Mouse (Mus musculus) limb, embryonic 11.5 days (tissue): Measurements from ENCODE around the gene Grhl1. TPM values are rescaled to one million over a fixed set of nuclear protein-coding genes. Genes with fewer than 3 reads are reported as not detected.

ENCODE experiments used
- ATAC-seq: fragments of 200-750 bp; cut with Nextera tagmentation; 2 replicates; pipeline ENCODE4 v1.8.0; 2017; ENCODE audit warnings: low read depth; ENCODE audit not compliant: insufficient number of reproducible peaks, low FRiP score, low TSS enrichment
- DNase-seq: peaks from one replicate; pipeline ENCODE4 v3.0.0-alpha.2; 2015; ENCODE audit warnings: low spot score
- H3K27ac ChIP-seq: fragments of 300-500 bp; sonication (generic); replicated peaks from 2 replicates; pipeline ENCODE4 v1.5.1; 2014; ENCODE audit warnings: low read depth, mild to moderate bottlenecking, low read length
- H3K27me3 ChIP-seq: fragments of 300-500 bp; sonication (generic); 2 replicates; pipeline ENCODE4 v1.6.1; 2014; ENCODE audit warnings: mild to moderate bottlenecking, low read length, mixed read lengths; ENCODE audit not compliant: control insufficient read depth, insufficient read depth
- H3K36me3 ChIP-seq: fragments of 300-500 bp; sonication (generic); 2 replicates; pipeline ENCODE4 v1.6.1; 2014; ENCODE audit warnings: mild to moderate bottlenecking, low read length, moderate library complexity, mixed read lengths; ENCODE audit not compliant: control insufficient read depth, insufficient read depth
- H3K4me1 ChIP-seq: fragments of 300-500 bp; sonication (generic); 2 replicates; pipeline ENCODE4 v1.6.1; 2014; ENCODE audit warnings: low read length, mixed read lengths; ENCODE audit not compliant: control insufficient read depth, insufficient read depth
- H3K4me2 ChIP-seq: fragments of 300-500 bp; sonication (generic); 2 replicates; pipeline ENCODE4 v1.6.1; 2014; ENCODE audit warnings: low read depth, mild to moderate bottlenecking, moderate library complexity; ENCODE audit not compliant: severe bottlenecking
- H3K4me3 ChIP-seq: fragments of 300-500 bp; sonication (generic); 2 replicates; pipeline ENCODE4 v1.5.1; 2014; ENCODE audit warnings: low read depth, low read length
- H3K9ac ChIP-seq: fragments of 300-500 bp; sonication (generic); 2 replicates; pipeline ENCODE4 v1.6.1; 2014; ENCODE audit warnings: mild to moderate bottlenecking, low read length
- H3K9me3 ChIP-seq: fragments of 300-500 bp; sonication (generic); 2 replicates; pipeline ENCODE4 v1.6.1; 2016; ENCODE audit warnings: low read length; ENCODE audit not compliant: control insufficient read depth
- WGBS: fragments of 180-500 bp; shearing (Covaris S2); extraction: QIAGEN DNeasy Blood & Tissue Kit; methylation state at CpG from one replicate; pipeline ENCODE4 v1.1.7; 2014; 5-methylcytosine and 5-hydroxymethylcytosine counted together
- polyA plus RNA-seq: library from polyadenylated mRNA; unstranded; fragments of >200 nt; fragmentation: Nextera tagmentation; extraction: Ambion mirVana; gene quantifications from 2 replicates; pipeline ENCODE4 v1.2.1, GENCODE M21; 2014

The Grhl1 gene
- polyA plus RNA-seq, 1 experiment from 2014 or later = 1.5 TPM

DNA sequence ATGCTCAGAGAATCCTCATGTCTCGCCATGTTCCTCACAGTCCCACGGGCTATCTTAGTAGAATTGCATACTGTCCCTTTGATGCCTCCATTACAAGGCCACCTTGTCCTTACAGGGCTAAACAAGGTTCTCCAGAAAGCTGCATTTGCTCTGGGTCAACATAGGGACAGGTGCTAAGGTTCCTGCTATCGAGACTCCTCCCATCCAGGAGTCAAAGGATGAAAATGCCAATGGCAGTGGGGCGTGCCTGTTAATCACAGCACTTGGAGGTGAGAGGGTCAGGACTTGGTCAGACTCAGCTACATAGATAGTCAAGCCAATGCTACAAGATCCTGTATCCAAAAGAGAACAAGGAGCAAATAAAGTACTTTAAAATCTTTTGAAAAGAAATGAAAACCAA lies 47.4 kb downstream of the Grhl1 start:
- no peak overlapping the region for H3K9ac ChIP-seq
- DNase-seq (no peak), ATAC-seq (no peak)
- no peaks in the 10 kb centered on the region for H3K9me3 ChIP-seq
- H3K4me2 ChIP-seq = no peak overlapping the region
- H3K27ac ChIP-seq = no peak overlapping the region
- H3K4me1 ChIP-seq = no peaks in the 10 kb centered on the region
- 82% methylated on average over 4 of the region's 4 CpGs for WGBS
- no peaks in the 10 kb centered on the region for H3K27me3 ChIP-seq
- H3K4me3 ChIP-seq = no peak overlapping the region
- H3K36me3 ChIP-seq = no peaks in the 10 kb centered on the region

DNA sequence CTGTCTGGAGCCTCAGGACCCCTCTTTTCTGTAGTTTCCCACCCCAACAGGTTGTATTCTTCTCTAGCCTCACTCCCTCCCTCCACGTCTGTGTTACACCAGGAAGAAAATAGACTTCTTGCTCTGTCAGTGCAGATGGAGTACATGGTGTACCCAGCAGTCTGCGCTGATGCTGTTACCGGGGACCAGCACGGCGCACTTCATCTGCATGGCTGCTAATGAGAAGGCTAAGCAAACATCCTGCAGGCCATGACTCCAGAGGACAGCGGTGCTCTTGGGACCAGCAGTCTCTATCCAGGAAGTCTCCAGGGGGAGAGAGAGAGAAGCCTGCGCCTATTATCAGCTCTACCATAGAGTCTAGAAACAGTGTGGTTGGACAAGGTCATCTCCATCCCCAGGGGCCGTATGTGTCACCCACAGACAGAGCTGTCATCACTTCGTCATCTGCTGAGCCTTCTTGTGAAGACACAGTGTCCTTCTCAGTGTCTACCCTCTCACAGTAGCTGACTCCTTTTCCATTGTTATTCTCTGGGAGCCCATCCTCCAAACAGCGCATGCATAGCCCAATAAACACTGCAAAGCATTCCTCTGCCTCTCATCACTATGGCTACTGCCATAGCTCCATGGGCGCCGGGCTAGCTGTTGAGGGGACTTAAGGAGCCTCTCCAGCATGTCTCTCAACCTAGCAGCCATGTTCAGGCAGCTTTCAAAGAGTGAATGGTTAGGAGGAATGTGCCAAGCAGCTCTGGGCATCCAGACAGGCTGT lies 51.6 kb downstream of the Grhl1 start:
- ATAC-seq = no peak
- no peak for DNase-seq
- WGBS = 83% methylated on average over 12 of the region's 12 CpGs
- Histone ChIP-seq H3K36me3 (no peaks in the 10 kb centered on the region), H3K4me1 (no peaks in the 10 kb centered on the region; the same call in 1 of the 2 replicates), H3K9ac (no peak overlapping the region), H3K9me3 (no peaks in the 10 kb centered on the region), H3K27ac (no peak overlapping the region), H3K4me3 (no peak overlapping the region), H3K4me2 (no peak overlapping the region), H3K27me3 (no peaks in the 10 kb centered on the region)

DNA sequence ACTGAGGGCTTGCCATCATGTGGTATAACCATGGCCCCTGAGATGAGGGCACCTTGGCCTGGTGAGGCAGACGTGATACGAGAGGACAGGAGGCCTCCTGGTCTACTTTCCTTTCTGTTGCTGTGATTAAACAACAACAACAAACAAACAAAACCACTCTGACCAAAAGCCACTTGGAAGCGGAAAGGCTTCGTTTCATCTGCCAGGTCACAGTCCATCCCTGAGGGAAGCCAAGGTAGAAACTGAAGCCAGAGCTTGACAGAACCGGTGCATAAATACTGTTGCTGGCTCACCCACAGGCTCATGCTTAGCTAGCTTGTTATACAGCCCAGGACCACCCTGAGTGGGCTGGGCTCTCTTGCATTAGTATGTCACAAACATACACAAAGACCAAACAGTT lies 54.3 kb downstream of the Grhl1 start:
- Histone ChIP-seq H3K4me3 (no peak overlapping the region), H3K36me3 (no peaks in the 10 kb centered on the region), H3K9ac (no peak overlapping the region), H3K27ac (no peak overlapping the region), H3K4me1 (no peaks in the 10 kb centered on the region; the same call in 1 of the 2 replicates), H3K4me2 (no peak overlapping the region), H3K27me3 (no peaks in the 10 kb centered on the region), H3K9me3 (no peaks in the 10 kb centered on the region)
- ATAC-seq (no peak), DNase-seq (no peak)
- WGBS = 88% methylated on average over 5 of the region's 5 CpGs

DNA sequence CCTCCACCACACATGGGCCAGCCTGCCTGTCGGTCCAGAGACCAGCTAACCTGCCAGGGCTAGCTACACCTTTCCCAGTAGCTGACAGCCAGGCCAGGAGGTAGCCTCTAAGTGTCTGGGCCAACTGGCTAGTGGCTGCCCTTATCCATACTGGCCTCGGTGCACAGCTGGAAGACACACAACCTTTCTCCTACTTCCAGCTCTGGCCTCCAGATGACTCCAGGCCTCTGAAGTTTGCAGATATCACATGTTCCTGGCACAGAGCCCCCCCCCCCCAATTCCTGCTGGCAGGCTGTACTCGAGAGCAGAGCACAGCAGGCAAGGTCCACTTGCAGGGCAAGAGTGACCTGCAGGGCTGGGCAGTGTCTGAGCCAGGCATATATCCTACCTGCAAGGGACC lies 55.1 kb downstream of the Grhl1 start:
- WGBS = 44% methylated on average over 3 of the region's 3 CpGs
- ATAC-seq = no peak
- no peak for DNase-seq
- H3K27me3 ChIP-seq = no peaks in the 10 kb centered on the region
- H3K9me3 ChIP-seq = no peaks in the 10 kb centered on the region
- no peak overlapping the region for H3K4me2 ChIP-seq
- H3K36me3 ChIP-seq = no peaks in the 10 kb centered on the region
- H3K4me1 ChIP-seq = no peaks in the 10 kb centered on the region; the same call in 1 of the 2 replicates
- H3K4me3 ChIP-seq = no peak overlapping the region
- no peak overlapping the region for H3K9ac ChIP-seq
- H3K27ac ChIP-seq = no peak overlapping the region

DNA sequence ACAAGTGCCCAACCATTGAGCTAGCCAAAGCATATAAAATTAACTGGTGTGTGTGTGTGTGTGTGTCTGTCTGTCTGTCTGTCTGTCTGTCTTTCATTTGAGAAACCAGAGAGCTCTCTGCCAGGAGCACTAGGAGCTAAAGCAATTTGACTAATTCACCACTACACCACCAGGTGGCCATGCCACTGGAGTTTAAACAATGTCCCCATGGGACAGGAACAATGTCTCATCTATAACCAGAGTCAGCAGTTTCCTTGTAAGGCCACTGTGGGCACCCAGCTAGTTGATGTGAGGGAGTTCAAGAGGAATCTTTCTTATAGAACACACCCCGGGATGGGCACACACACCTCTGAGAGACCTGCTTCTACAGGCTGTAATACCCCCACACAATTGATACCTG lies 58.1 kb downstream of the Grhl1 start:
- Histone ChIP-seq H3K4me1 (no peaks in the 10 kb centered on the region; the same call in 1 of the 2 replicates), H3K27me3 (no peaks in the 10 kb centered on the region), H3K9me3 (no peaks in the 10 kb centered on the region), H3K36me3 (no peaks in the 10 kb centered on the region), H3K27ac (no peak overlapping the region), H3K9ac (no peak overlapping the region), H3K4me3 (no peak overlapping the region), H3K4me2 (no peak overlapping the region)
- WGBS = 77% methylated on average over 1 of the region's 1 CpGs
- ATAC-seq (no peak), DNase-seq (no peak)

DNA sequence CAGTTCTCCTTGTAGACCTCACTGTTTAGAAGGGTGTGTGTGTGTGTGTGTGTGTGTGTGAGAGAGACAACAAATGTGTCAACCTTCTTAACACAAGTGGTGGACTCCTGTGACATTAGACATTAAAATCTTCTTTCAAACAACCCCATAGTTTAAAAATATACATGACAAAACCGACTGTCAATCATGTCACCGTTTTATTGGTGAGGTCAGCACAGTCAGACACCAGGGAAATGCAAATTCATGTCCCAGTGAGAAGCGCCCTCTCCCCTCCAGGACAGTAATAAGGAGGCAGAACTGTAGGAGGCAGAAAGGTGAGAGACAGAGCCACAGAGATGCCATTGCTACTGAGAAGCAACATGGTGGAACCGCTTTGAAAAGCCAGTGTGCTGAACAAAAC lies 60.3 kb downstream of the Grhl1 start:
- 69% methylated on average over 4 of the region's 4 CpGs for WGBS
- DNase-seq (no peak), ATAC-seq (no peak)
- Histone ChIP-seq H3K36me3 (no peaks in the 10 kb centered on the region), H3K4me2 (no peak overlapping the region), H3K4me1 (no peaks in the 10 kb centered on the region), H3K9me3 (no peaks in the 10 kb centered on the region), H3K27ac (no peak overlapping the region), H3K4me3 (no peak overlapping the region), H3K9ac (no peak overlapping the region), H3K27me3 (no peaks in the 10 kb centered on the region)

DNA sequence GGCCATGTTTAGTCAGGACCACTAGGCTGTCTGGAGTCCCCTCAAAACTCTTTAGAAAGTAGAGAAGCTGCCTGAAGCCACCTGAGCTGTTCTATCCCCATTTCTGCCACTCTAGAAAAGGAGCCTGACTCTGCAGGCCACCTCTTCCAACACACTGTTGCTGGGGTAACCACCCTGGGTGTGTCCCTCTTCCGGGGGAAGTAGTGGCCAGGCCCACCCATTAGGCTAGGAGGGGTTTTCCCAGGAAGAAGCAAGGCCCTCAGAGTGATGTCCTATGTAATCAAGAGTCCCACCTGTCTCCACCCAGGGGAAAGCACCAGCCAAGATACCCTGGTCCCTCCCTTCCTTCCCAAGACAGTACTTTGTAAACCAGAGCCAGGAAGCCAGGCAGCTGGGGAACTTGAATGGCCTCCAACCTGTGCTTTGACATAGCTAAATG lies 61.7 kb downstream of the Grhl1 start:
- Histone ChIP-seq H3K4me3 (no peak overlapping the region), H3K27ac (no peak overlapping the region), H3K9me3 (no peaks in the 10 kb centered on the region), H3K4me1 (no peaks in the 10 kb centered on the region), H3K27me3 (no peaks in the 10 kb centered on the region), H3K9ac (no peak overlapping the region), H3K36me3 (no peaks in the 10 kb centered on the region), H3K4me2 (no peak overlapping the region)
- DNase-seq (no peak), ATAC-seq (no peak)
- 68% methylated on average over 1 of the region's 1 CpGs for WGBS

DNA sequence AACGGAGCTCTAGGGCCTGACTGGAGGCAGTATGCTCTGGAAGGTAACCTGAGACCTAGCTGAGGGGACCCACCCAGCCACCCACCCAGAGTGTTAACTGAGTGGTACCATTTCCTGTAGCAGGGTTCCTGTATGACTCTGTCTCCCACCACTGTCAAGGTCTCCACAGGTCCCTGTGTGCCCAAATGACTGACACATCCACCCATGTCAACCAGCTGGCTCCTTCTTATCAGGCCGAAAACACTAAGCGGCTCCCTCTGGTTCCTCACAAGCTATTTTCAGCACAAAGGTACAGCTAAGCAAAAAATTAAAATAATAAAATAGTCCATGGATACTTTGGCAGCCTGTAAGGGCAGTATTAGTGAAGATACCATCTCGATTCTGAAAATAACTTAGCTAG lies 62.1 kb downstream of the Grhl1 start:
- no peak overlapping the region for H3K9ac ChIP-seq
- no peaks in the 10 kb centered on the region for H3K36me3 ChIP-seq
- 78% methylated on average over 4 of the region's 4 CpGs for WGBS
- no peak overlapping the region for H3K27ac ChIP-seq
- H3K4me2 ChIP-seq = no peak overlapping the region
- H3K4me1 ChIP-seq = no peaks in the 10 kb centered on the region
- no peaks in the 10 kb centered on the region for H3K27me3 ChIP-seq
- ATAC-seq = no peak
- DNase-seq = no peak
- H3K4me3 ChIP-seq = no peak overlapping the region
- H3K9me3 ChIP-seq = no peaks in the 10 kb centered on the region

DNA sequence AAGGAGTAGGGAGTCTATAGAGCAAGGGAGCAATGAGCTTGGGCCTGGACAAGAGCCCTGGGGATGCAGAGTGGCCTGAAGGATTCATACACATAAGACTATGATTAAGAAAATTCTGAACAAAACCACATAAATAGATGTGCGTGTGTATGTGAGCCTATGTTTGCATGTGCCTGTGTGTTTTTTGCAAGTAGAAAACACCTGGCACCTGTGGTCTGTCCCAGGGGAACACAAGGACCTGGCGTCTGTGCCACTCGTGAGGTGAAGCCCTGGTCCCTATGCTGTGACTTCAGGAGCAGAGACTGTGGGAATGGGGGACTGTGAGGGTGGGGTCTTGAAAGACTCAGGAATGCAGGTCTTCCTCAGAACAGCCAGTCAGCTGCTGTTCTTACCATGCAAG lies 62.6 kb downstream of the Grhl1 start:
- Histone ChIP-seq H3K9me3 (no peaks in the 10 kb centered on the region), H3K27ac (no peak overlapping the region), H3K4me2 (no peak overlapping the region), H3K4me1 (no peaks in the 10 kb centered on the region), H3K27me3 (no peaks in the 10 kb centered on the region), H3K4me3 (no peak overlapping the region), H3K36me3 (no peaks in the 10 kb centered on the region), H3K9ac (no peak overlapping the region)
- no peak for DNase-seq
- 83% methylated on average over 3 of the region's 3 CpGs for WGBS
- no peak for ATAC-seq
